Mouse (Mus musculus) R1 (cell line): ENCODE data around the gene A830018L16Rik.

ENCODE experiments used
- DNase-seq: peaks from one replicate; pipeline ENCODE4 v3.0.0-alpha.2; 2018; ENCODE audit warnings: low read depth, low spot score

A830018L16Rik gene

DNA sequence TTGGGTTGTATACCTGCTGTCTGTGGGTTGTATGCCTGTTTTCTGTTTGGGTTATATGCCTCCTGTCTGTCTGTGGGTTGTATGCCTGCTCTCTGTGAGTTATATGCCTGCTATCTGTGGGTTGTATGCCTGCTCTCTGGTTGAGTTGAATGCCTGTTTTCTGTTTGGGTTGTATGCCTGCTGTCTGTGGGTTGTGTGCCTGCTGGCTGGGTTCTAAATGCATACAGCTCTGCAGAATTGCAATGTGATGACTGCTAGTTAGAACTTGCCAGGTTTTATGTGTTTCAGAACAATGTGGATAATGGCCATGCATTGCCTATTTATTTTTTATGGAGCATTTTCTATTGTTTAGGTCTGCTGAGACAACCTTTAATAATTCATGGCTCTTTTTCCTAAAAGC is 236.2 kb downstream of the A830018L16Rik start:
- no peak for DNase-seq

GRCm38 (mm10) chr1:11652773-11653172 is 238.9 kb downstream of the A830018L16Rik start:
- DNase-seq: no peak

DNA sequence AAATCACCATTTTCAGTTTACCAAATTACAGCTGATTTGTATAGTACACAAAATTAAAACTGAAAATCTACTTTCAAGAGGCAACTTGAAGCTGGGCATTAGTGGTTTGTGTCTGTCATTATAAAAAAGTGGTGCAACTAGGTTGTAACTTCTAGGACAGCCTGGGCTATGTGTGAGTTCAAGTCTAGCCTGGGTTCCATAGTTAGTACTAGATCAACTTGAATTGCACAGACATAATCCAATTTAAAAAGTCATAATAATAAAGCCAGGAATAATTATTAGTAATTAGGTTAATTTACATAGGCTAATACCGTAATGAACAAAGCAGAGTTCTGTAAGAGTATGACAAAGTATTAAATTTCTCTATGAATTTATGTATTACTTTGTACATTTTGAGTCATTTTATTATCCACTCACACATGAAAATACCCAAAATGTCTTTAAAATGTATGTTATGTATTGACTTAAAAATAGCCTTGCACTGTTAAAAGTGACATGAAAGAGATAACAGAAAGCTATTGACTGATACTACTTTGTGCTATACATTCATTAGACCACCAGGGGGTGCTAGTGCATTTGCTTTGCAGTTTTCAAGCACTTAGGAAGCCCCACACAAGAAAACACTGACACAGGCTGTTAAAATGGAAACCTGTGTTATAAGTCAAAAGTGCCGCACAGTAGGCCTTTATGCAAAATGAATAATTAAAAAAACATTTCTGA is 243.6 kb downstream of the A830018L16Rik start:
- peak; percentile 79 for DNase-seq

DNA sequence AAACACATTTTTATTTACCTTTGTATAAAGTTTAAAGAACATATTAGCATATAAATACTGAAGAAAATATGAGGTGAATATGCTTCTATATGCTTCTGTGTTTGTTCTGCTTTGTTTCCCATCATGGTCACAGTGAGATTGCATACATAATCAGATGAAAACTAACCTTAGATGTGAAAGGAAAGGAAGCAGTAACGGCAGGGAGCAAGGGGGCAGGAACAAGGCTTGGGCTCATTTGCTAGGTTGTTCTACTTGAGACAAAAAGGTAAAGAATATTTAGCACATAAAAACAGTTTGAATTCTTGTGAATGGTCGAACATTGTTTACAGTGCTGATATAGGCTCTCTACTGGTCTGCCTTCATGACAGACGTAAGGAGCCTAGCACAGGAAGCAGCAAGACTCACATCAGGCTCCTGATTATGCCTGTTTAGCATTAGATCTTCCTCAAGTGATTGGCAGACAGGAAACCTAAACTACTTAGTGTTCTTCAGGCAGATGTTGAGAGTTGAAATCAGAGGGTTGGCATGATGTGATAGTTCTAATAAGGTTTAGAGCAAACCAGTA is 244.2 kb downstream of the A830018L16Rik start:
- no peak for DNase-seq

DNA sequence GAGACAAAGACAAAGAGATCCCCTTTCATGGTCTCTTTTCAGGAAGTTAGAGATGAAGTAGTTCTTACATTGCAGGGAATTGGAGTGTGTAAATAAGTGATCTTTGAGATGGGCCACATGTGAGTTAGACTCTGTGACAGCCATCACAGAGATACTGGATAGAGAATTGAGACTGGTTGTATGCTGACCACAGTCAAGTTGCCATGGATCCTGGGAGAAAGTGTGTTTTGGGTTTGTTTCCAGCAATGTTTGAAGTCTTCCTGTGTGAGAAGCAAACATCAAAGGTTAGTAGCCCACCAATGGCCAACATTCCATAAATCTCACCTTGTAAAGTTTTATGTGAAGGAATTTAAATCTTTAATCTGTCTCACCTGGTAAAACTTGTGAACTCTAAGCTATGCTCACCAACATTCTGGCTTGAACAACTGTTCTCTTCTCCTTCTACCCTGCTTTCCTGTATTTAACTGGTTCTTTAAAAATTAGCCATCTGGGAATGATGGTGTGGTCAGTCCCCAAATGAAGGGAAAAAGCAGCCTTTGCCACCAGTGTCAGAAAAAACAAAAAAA is 330.9 kb downstream of the A830018L16Rik start:
- no peak for DNase-seq

GRCm38 (mm10) chr1:11748424-11748823 is 334.5 kb downstream of the A830018L16Rik start:
- peak; percentile 86 for DNase-seq

DNA sequence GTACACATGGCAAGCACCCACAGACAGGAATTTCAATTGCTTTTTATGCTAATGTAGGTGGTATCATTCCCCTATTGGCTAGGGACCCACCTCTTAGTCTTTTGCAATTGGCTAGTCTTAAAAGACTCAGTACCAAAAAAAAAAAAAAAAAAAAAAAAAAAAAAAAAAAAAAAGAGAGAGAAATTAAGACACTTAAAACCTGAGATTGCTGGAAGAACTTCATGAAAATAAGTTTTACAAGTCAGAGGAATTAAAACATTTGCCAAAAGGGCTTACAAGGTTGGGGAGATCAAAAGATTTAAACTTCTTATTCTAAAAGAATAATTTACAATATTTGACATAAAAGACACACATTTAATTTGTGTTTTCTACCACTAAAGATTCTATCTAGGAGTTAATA is 336.2 kb downstream of the A830018L16Rik start:
- no peak for DNase-seq

- no peak for DNase-seq
Measured at GRCm38 (mm10) chr1:11750607-11751006, 336.7 kb downstream of the A830018L16Rik start.

- DNase-seq: no peak
Measured at GRCm38 (mm10) chr1:11751996-11752395, 338.1 kb downstream of the A830018L16Rik start.

DNA sequence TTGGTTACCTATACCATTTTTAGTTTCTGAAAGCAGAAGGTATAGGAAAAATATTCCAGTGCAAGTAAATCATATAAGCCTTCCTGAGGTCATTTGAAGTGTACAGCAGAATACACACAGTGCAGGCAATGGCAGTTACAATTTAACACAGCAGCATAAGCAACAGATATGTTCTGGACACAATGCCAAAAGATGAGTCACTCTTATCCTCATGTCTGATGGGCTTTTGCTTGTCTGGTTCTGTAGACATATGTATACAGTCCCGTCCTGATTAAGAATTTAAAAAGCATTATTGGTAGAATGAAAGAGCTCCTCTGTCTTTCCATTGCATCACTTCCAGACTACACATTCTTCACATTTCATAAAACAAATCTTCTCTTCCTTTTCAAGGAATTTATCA is 374.4 kb downstream of the A830018L16Rik start:
- DNase-seq: no peak

GRCm38 (mm10) chr1:11792820-11793219 is 378.9 kb downstream of the A830018L16Rik start:
- DNase-seq: no peak

DNA sequence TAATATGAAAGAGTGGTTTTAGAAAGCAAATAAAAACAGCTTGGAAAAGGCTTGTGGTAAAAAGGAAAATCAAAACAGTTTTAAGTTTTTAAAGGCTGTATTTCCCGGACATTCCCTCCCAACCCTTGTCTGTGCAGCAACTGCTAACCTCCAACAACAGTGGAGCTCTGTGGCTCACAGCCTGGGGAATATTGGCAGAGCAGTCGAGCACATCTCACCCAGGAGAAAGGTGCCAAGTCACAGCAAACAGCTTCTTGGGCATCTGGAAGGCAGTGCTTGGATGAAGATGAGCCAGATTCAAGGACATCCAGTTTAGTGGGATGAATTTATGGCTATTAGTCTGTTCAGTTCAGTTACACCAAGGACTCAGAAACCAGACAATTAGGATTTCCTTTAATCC is 381.8 kb downstream of the A830018L16Rik start:
- no peak for DNase-seq

DNA sequence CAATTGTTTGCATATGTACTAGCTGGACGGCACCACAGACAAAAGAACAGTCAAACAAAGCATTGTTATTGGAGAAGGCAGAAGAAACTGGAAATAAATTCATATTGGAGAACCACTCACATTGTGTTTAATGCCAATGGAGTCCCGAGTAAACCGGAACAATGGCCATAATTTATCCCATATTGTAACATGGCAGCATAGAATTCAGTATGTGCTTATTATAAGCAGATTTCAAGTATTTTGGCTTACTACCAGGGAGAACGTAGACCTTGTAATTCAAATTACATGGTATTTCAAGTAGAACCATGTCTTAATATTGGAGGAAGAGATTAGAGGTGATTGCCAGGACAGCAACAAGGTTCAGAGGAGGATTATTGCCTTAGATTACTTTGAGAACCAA is 458.9 kb downstream of the A830018L16Rik start:
- no peak for DNase-seq

- DNase-seq: no peak
Measured at GRCm38 (mm10) chr1:11873573-11873972, 459.7 kb downstream of the A830018L16Rik start.

DNA sequence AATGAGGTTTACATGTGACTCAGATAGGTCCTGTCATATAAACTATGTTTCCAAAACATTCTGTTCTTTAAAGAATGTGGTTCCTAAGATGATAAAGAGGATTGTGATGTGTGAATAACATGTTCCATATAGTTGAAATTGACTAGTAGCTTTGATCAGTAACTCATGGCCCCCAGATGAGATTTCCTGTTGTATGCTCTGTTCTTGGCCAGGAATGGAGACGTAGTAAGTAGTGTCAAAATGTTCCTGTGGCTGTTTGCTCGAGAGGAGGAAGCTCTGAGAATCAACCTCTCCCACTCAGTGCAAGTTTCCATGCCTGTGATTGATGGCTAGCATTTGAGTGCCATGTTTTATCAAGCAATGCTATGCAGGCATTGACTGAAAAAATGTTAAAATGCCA is 467.8 kb downstream of the A830018L16Rik start:
- no peak for DNase-seq

DNA sequence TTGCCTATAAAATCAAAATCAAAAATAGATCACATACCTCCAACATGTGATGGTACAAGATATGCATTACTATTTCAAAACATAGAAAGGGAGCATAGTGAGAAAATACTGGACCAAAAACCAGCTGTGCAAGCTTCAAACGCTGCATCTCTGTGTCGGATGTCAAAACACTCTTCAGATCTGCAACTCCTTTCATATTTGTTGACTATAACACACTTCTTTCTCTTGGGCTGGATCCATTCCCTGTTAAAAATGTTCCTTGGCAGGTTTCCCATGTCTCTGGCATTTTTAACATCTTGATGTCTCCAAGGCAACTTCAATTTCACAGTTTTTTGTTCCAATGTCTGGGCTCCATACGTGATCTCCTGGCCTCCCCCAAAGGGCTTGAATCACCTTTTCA is 481.8 kb downstream of the A830018L16Rik start:
- DNase-seq: no peak

DNA sequence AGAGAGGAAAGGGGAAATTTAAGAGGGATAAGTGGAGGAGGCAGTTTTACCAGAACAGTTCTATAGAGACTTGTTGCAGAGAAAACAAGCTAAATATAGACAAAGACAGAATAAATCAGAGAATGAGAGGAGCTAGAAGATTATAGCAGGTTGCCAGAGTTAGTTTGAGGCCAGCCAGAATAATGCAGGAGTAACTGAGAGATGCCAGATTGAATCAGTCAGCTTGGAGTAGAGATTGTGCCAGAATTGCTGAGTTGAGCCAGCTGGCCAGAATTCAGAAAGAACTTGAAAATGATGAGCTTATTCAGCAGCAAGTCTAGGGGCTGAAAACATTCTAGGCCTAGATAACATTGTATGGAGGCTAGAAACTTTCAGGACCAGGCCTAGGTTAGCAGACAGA is 502.0 kb downstream of the A830018L16Rik start:
- no peak for DNase-seq

DNA sequence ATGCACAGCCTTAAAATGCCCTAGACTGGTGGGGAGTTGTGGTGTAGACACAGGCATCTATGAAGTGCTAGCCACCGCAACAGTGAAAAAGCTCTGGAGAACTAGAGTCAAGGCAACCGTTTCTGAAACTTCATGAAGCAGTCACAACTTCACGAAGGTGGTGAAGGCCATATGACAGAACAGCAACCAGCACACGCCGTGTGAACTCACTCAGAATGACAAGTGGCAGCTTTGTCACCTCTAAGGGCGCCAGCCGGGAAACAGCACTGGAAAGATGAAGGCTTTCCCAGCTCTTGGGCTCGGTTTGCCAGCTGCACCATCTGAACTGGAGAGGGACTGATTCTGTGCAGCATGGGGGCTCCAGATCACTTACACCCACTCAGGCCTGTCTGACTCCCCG is 523.1 kb downstream of the A830018L16Rik start:
- DNase-seq: peak; percentile 8

DNA sequence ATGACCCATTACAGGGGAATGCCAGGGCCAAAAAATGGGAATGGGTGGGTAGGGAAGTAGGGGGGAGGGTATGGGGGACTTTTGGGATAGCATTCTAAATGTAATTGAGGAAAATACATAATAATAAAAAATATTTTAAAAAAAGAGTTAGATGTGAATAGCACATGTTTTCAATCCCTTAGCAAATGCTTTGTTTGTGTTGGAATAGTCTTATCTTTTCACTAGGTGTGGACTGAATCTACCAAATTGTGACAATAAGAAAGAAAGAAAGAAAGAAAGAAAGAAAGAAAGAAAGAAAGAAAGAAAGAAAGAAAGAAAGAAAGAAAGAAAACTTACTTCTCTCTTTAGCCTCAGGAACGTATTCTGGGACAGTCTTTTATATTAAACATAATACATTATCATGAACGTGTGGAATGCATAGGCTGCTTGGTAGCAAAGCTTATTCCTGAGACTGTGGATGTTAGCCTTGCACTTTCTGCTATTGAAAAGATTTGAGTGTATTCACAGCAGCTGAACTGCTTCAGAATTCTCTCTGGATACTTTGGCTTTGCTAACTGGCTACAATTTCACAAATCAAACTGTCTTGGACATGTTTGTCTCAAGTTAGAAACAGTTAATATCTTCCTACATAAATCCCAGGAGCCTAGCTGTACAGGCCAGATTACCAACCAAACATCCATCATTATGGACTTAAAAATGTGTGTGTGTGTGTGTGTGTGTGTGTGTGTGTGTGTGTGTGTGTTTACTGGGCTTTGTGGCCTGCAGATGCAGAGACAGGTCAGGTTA is 545.7 kb downstream of the A830018L16Rik start:
- no peak for DNase-seq

GRCm38 (mm10) chr1:11982590-11983136 is 568.8 kb downstream of the A830018L16Rik start:
- DNase-seq: no peak

DNA sequence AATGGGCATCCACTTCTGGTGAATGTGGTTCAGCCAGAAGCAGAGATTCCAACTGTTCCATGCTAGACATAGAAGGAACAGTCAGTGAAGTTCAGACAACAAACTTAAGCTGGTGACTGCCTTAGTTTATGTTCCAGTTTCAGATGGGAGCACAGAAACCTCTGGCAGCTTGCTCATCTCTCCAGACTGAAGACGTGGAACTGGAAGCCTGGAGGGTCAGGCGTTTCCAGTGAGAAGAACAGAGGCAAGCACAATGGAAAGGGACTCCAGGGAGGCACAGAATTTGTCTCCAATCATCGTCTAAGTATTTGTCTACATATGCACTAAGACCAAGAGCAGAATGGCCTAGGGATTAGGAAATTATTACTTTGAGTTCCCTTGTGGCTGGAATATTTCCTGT is 576.1 kb downstream of the A830018L16Rik start:
- DNase-seq: no peak

- no peak for DNase-seq
Measured at GRCm38 (mm10) chr1:11996297-11996878, 582.5 kb downstream of the A830018L16Rik start.
